Mouse (Mus musculus) stomach, postnatal 0 days (tissue): ENCODE measurements at regions not wholly inside any gene's neighbourhood (a gene's known extent, or its start where the extent isn't known, plus 50 kb on each side); places are given as distances from the start of the nearest gene placed in this dataset.

Source experiments
- CTCF ChIP-seq: IDR thresholded peaks from 2 replicates; pipeline ENCODE4 v1.5.1; 2016; ENCODE audit warnings: antibody characterized with exemption, low read depth, mild to moderate bottlenecking, moderate library complexity
- EP300 ChIP-seq: optimal IDR thresholded peaks from 2 replicates; pipeline ENCODE3; 2016; ENCODE audit warnings: antibody characterized with exemption

DNA sequence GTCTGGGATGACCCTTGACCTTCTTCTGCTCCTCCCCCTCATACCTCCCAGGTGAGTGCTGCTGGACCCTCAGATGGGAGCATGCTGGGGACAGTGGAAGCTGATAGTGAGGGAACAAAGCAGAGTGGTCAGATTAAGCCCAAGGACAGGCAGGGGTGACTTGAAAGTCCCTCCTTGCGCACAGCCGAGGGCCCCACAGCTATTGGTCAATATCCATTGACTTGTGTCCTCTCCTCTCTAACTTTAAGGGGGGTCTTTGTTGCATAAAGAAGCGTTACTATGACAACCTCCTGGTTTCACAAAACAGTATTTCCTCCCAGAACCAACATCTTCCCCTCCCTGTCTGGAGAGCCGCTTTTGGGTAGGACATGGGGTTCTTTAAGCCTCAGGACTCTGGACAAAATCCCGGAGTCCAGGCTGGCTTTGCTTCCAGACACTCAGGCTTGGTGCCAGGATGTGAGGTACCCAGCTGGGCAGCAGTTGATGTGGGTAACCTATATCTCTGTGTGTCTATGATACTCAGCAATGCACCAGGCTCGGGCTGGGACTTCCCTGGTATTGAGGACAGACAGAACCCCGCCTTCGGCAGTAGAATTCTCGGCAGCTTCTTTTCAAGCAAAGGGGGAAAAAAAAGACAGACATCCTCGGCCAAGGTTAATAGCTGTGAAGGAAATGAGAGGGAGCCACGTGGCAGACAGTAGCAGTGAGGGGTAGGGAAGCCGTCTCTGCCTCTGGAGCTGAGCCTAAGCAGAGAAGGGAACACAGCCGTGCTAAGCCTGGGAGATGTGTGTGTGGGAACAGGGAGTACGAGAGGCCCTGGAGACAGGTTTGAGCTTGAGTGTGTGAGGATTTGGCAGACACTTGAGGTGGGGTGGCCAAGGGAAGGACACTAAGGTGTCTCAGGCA lies 66.4 kb downstream of the Tspan17 start:
- TF ChIP-seq CTCF = no peak
- TF ChIP-seq EP300 = no peak
